Mouse (Mus musculus) thymus, adult 2 months (tissue): ENCODE data around the gene Alpl.

Experiments
- CTCF ChIP-seq: fragments of 200-500 bp; IDR thresholded peaks from 2 replicates; pipeline ENCODE4 v1.5.1; 2012; ENCODE audit warnings: mild to moderate bottlenecking, control low read depth, low read length, moderate library complexity, borderline replicate concordance; ENCODE audit not compliant: control insufficient read depth, poor library complexity, insufficient read depth; ENCODE audit errors: extremely low read depth
- POLR2A ChIP-seq: fragments of 200-500 bp; IDR thresholded peaks from 2 replicates; pipeline ENCODE4 v1.6.1; 2012; ENCODE audit warnings: mild to moderate bottlenecking, low read length, control low read depth, moderate library complexity; ENCODE audit not compliant: control insufficient read depth, poor library complexity, insufficient read depth; ENCODE audit errors: extremely low read depth

DNA sequence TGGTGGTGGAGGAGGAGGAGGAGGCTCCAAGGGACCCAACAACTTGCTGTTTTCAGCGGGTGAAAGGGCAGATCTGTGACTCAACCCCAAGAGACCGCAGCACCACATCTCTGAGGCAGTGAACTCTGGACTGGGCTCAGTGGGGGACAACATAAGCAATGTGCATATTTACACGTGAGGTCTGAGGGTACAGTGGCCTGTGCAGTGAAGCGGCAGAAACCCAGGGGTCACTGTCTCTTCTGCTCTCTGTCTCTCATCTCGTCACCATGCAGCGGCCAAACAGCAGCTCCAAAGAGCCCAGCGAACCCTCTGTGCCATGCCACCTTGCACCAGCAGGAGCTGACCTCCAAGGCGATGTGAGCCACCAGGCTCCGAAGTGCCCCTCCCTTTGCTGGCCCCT, 49.1 kb downstream of the Alpl start:
- TF ChIP-seq POLR2A (no peak), CTCF (no peak)
